Mouse (Mus musculus): ENCODE measurements at regions not wholly inside any gene's neighbourhood (a gene's known extent, or its start where the extent isn't known, plus 50 kb on each side); places are given as distances from the start of the nearest gene placed in this dataset.

DNA sequence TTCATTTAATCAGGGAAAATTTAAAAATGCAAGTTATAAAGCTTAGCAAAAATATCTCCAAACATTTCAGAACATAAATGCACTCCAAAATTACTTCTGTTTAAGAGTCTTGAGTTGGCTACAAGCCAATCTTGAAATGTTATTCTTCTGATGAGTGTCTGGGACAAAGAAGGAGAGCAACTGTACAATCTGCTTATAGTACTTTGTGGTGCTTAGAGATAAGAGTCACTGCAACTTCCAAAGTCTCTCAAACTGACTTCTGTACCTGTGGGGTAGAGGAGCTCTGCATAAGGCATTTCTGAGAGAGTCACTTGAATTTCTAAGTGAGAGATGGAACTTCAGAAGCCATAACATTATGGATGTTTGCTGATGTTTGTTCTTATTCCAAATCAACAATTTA, 374.2 kb downstream of the Gpd2 start:
- no peak for DNase-seq (ENCODE audit: low spot score in 2 of 2)

DNA sequence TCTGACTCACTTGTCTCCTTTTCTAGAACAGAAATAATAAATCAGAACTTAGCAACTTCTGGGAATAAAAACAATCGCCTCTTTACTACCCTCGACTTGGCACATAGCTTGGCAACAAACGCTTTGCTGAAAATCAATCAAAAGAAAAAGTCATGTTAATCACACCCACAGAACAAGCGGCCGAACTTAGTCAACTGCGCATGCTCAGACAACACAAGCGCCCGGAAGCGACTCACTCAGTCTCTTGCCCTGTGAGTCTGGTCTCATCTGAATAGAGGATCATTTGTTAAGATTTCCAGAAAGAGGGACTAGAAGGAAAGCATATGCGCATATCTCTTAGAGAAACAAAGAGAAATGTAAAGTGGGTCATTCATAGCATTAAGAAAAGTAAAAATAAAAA, 375.8 kb downstream of the Gpd2 start:
- peak; percentile 50 to 87 for DNase-seq (ENCODE audit: low spot score in 2 of 2)

DNA sequence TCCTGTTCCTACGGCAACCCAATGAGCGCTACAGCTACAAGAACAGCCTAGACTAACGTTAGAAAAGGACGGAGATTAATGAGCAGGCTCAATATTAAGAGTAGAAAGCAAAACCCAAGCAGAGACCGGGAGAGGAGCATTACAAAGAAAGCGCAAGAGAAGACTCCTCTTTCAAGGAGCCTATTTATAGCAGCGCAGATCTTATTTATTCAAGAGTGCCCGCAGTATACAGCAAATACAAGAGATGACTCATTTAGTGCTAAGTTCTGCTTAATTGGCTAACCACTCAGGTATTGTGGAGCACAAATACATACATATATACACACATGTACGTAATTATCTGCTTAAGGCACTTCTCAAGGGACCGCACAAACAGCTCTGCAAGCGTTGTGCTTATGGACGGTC, 377.2 kb downstream of the Gpd2 start:
- DNase-seq (ENCODE audit: low spot score in 2 of 2): peak in 1 of 2 experiments; percentile 50

GRCm38 (mm10) chr2:57616525-57617225, 379.2 kb downstream of the Gpd2 start:
- DNase-seq (ENCODE audit: low spot score in 2 of 2): peak in 1 of 2 experiments; percentile 20

DNA sequence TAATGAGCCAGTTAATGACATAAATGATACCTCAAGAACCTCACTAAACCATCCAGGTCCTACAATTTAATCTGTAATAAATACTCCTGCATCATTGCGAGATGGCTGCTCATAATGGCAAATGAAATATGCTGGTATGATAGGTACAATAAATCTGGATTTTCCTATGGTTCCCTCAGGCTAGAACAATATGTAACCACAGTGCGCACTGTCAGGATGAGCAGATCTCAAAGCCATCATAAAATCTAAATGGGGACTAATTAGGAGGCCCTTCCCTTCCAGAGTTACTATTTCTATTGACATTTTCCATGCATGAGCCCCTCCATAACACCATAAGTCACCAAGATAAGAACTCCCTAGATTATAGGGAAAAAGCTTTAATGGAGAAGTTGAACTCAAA, 379.8 kb downstream of the Gpd2 start:
- DNase-seq (ENCODE audit: low spot score in 2 of 2): no peak

DNA sequence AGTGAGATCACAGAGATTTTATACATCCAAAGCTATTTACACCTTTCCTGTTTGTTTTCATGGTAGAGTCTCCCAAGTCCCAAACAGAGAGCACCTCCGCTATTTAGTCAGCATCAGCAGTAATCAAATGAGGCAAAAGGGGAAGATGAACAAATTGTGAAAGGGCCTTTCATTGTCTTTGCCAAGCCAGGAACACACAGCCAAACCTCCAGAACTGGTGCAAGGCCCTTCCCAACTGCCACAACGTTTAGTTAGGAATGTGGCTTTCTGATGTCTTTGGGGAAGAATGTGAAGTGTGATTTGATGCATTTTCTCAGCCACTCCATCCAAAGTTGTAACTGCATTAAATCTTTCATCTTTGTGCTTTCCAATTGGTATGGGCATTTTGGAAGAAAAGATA, 353.6 kb upstream of the Galnt5 start:
- no peak for DNase-seq (ENCODE audit: low spot score in 2 of 2)

- DNase-seq (ENCODE audit: low spot score in 2 of 2): peak; percentile 5
Observed at GRCm38 (mm10) chr2:57644541-57644940, 353.1 kb upstream of the Galnt5 start.

DNA sequence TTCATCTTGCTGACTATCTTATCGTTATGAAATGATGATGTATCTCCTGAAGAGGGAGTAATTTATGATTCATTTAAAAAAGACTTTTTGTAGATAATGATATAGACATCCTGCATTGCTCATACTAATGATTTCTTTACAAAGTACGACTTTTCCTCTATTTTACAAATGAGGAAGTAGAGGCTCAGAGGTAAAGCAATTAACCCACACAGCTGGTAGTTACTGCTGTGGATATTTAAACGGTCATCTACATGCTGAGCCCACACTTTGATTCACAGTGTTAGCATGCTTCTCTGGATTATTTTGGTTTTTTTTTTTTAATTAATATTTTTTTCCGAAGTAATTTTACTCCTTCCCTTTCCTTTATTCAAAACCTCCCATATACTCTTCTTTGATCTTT, 348.7 kb upstream of the Galnt5 start:
- no peak for DNase-seq (ENCODE audit: low spot score in 2 of 2)

- DNase-seq (ENCODE audit: low spot score in 2 of 2): peak in 1 of 2 experiments; percentile 3
Observed at GRCm38 (mm10) chr2:57657409-57657808, 340.3 kb upstream of the Galnt5 start.

GRCm38 (mm10) chr2:57661838-57662237, 335.8 kb upstream of the Galnt5 start:
- no peak for DNase-seq (ENCODE audit: low spot score in 2 of 2)

DNA sequence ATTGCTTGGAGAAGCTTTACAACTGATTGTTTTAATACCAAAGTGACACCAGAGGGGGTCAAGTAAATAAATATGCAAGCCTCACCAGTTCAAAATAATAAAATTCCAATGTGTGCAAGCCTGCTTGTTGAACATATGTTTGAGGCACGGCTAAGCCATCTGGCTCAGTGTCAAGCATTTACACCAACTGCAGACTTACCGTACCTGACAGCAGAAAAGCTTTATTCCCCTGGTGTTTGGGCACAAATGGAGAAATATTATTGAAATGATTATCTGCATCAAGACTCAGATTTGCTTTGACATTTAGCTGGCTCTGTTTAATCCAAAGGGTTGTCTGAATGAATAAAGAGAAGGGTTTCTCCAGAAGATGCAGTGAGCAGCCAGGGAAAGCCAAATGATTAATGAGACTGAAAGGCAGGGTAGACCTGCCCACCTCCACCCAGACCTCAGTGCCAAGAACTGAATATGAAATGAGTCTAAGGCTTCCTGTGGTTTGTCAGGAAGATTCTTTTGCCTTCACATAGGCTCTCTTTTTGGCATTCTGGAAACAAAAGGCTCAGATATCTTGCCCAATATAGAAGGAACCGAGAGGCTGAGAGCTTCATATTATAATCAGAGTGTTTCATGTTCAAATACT, 325.6 kb upstream of the Galnt5 start:
- DNase-seq (ENCODE audit: low spot score in 2 of 2): peak in 1 of 2 experiments; percentile 16

- DNase-seq (ENCODE audit: low spot score in 2 of 2): no peak
Observed at GRCm38 (mm10) chr2:57689877-57690276, 307.8 kb upstream of the Galnt5 start.

DNA sequence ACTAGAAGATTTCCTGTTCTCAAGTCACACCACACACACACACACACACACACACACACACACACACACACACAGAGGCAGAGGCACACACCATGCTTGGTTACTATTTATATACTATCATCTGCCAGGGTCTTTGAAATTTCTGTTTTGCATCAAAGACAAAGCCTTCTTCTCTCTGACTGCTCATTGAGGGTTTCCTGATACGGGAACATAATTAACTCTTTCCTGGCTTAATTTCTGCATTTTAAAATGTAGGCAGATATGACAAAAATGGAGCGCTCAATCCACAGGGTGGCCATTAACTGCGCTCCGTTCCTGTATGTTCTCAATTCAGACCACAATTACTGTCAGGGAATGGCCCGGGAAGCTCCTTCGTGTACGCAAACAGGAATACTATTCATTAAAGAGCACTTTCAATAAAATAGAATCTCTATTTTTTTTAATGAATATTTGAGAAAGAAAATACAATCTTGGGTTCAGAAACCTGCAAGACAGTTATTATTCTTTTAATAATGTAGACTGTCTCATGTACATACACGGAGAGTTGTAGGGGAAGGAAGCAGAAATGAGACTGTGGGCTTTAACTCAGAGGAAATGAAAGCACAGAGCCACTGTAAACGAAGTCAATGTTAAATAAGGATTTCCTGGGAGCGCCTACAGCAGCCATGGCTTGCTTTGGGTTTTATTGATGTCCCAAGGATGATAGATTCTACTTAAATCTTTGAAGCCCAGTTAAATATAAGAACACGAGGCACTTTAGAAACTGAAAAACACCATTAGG, 300.5 kb upstream of the Galnt5 start:
- peak in 1 of 2 experiments; percentile 13 for DNase-seq (ENCODE audit: low spot score in 2 of 2)

DNA sequence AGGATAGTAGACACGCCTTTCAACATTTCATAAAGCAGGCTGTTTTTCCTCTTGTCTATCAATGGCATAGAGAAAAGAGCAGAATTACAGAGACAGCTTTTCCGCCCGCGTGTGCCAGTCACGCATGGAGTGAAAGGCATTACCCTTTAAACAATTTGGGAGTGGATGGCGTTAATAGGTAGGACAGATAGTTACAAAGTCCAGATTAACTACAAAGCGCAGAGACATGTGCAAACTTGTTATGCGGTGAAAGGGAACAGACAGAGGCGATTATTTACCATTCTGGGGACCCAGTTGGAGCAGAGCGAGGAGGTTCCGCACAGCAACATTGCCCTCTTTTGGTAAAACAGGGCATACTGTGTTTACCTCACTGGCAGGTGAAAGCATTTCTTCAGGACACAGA, 299.0 kb upstream of the Galnt5 start:
- DNase-seq (ENCODE audit: low spot score in 2 of 2): peak; percentile 38 to 81

DNA sequence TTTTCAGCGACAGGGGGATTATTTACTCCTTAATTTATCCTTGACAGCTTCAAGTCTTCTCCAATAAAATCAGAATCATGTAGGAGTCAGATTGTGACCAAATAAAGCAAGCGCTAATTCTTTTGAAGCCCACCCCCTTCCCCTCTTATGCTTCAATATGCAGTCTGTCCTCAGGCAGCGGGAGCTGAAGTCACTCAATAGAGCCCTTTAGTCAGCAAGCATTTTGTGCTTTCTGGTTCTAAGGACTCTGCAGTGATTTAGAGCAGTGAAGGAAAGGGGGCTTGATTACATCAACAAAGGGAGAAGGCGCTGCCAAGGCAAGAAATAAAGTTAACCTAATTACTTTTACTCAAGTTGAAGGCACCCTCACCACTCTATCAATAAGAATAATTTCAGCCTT, 298.5 kb upstream of the Galnt5 start:
- no peak for DNase-seq (ENCODE audit: low spot score in 2 of 2)

- no peak for DNase-seq (ENCODE audit: low spot score in 2 of 2)
Observed at GRCm38 (mm10) chr2:57716754-57717510, 280.8 kb upstream of the Galnt5 start.

Data from layer of hippocampus, adult 18-20 months (tissue).